Mouse (Mus musculus) cerebellum, postnatal 4 days (tissue): Measurements from ENCODE around the gene Mfsd2b.

ENCODE experiments used
- DNase-seq, 2 experiments: peaks; one replicate each; pipeline ENCODE4 v3.0.0; 2022; ENCODE audit warnings: low spot score in 2 of 2, mixed read lengths in 1 of 2

The Mfsd2b gene

DNA sequence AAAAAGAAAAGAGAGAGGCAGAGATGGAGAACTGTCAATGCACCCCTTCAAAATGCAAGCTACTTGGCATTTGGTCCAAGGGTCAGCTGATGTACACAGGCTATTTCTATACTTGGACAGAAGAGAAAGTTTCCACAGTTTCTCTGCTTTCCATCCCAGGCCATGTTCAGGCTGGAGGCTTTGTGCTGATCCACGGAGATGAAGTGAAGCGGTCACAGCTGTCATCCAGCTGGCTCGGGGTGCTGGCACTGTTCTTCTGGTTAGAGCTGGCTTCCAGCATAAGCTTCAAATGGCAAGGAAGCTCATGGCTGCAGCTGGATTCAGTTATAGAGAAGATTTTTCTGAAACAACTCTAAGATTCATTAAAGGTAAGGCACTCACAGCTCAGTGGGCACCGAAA is 60.5 kb downstream of the Mfsd2b start:
- peak in 1 of 2 experiments; percentile 9 for DNase-seq
